Mouse (Mus musculus) CH12F3 (cell line): ENCODE data around the gene Snx18.

Experiments
- in situ Hi-C: fragments of 300-500 bp; cut with MboI; formaldehyde crosslinking; loops from 2 replicates; pipeline ENCODE4 v1.14.3; 2020; ENCODE audit warnings: low sequenced_read_pairs

Gene Snx18

GRCm38 (mm10) chr13:113616751-113617337 lies 1.5 kb downstream of the Snx18 start:
- in situ Hi-C loops, result loop anchor here (10.0 kb wide), 1 partner anchor 292 kb away; no protein-coding TSS in a partner anchor

GRCm38 (mm10) chr13:113615971-113616671 lies 2.2 kb downstream of the Snx18 start:
- in situ Hi-C loops, result loop anchor here (10.0 kb wide), 1 partner anchor 291 kb away; no protein-coding TSS in a partner anchor

- in situ Hi-C loops, result loop anchor here (10.0 kb wide), 1 partner anchor 291 kb away; no protein-coding TSS in a partner anchor
Measured at GRCm38 (mm10) chr13:113615546-113615941, 2.8 kb downstream of the Snx18 start.

GRCm38 (mm10) chr13:113614635-113615545 lies 3.5 kb downstream of the Snx18 start:
- in situ Hi-C loops, result loop anchor here (10.0 kb wide), 1 partner anchor 290 kb away; no protein-coding TSS in a partner anchor

- in situ Hi-C loops, result loop anchor here (10.0 kb wide), 1 partner anchor 289 kb away; no protein-coding TSS in a partner anchor
Measured at GRCm38 (mm10) chr13:113613882-113614281, 4.5 kb downstream of the Snx18 start.

- in situ Hi-C loops, result loop anchor here (10.0 kb wide), 1 partner anchor 289 kb away; no protein-coding TSS in a partner anchor
Measured at GRCm38 (mm10) chr13:113613341-113613740, 5.0 kb downstream of the Snx18 start.

GRCm38 (mm10) chr13:113612141-113612950 lies 6.0 kb downstream of the Snx18 start:
- in situ Hi-C loops, result loop anchor here (10.0 kb wide), 1 partner anchor 288 kb away; no protein-coding TSS in a partner anchor

GRCm38 (mm10) chr13:113610732-113611500 lies 7.4 kb downstream of the Snx18 start:
- in situ Hi-C loops, result loop anchor here (10.0 kb wide), 1 partner anchor 286 kb away; no protein-coding TSS in a partner anchor

GRCm38 (mm10) chr13:113609429-113609828 lies 8.9 kb downstream of the Snx18 start:
- in situ Hi-C loops, result no loop called here

- in situ Hi-C loops, result no loop called here
Measured at GRCm38 (mm10) chr13:113607821-113608220, 10.5 kb downstream of the Snx18 start.

- in situ Hi-C loops, result no loop called here
Measured at GRCm38 (mm10) chr13:113607371-113607770, 11.0 kb downstream of the Snx18 start.

GRCm38 (mm10) chr13:113606741-113607358 lies 11.5 kb downstream of the Snx18 start:
- in situ Hi-C loops, result no loop called here

GRCm38 (mm10) chr13:113606131-113606530 lies 12.2 kb downstream of the Snx18 start:
- in situ Hi-C loops, result no loop called here

- in situ Hi-C loops, result no loop called here
Measured at GRCm38 (mm10) chr13:113605693-113606092, 12.7 kb downstream of the Snx18 start.

- in situ Hi-C loops, result no loop called here
Measured at GRCm38 (mm10) chr13:113604321-113604720, 14.0 kb downstream of the Snx18 start.

GRCm38 (mm10) chr13:113602882-113603342 lies 15.5 kb downstream of the Snx18 start:
- in situ Hi-C loops, result no loop called here

- in situ Hi-C loops, result no loop called here
Measured at GRCm38 (mm10) chr13:113601831-113602604, 16.3 kb downstream of the Snx18 start.
